Mouse (Mus musculus): Measurements from ENCODE around the gene Mocs1.

Mocs1 gene

DNA sequence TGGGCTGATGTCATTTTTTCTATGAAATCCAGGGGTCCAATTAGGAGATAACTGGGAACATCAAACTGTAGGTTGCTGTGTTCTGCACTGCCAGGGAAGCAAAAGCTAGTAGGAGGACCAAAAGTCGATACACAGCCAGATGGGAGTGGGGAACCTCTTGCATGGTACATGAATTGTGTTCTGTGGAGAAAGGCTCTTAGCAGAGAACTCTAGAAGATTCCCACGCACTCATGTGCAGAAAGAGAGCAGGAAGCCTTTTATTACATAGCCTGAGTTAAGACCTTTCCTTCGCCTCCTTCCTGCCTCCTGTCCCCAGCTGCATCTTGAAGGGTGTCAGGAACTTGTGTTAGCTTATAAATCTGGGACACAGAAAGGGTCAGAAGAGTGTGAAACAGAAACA lies 53.7 kb downstream of the Mocs1 start:
- no peak for DNase-seq (ENCODE audit: low spot score)

- no peak for DNase-seq (ENCODE audit: low spot score)
Measured at GRCm38 (mm10) chr17:49484435-49484834, 56.3 kb downstream of the Mocs1 start.

GRCm38 (mm10) chr17:49489098-49489497 lies 60.9 kb downstream of the Mocs1 start:
- DNase-seq (ENCODE audit: low spot score) = no peak

- no peak for DNase-seq (ENCODE audit: low spot score)
Measured at GRCm38 (mm10) chr17:49493276-49493675, 65.1 kb downstream of the Mocs1 start.

DNA sequence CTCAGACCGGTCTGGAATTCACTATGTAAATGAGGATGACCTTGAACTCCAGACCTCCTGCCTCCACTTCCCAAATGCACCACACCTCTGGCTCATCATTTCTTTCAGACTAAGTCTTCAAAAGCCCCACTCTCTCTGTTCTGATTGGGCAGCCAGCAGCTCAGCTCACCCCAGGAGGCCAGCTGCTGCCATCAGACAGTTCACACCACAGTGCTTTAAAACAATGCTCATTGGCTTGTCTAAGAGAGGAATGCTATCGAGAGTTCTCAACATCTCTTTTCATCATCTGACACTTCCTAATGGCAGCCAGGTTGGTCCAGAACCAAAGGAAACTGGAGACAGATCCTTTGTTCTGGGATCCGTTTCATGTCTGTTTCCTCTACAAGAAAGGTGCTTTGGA lies 70.0 kb downstream of the Mocs1 start:
- DNase-seq (ENCODE audit: low spot score) = no peak

GRCm38 (mm10) chr17:49499635-49500034 lies 71.5 kb downstream of the Mocs1 start:
- DNase-seq (ENCODE audit: low spot score) = no peak

- no peak for DNase-seq (ENCODE audit: low spot score)
Measured at GRCm38 (mm10) chr17:49500234-49500633, 72.1 kb downstream of the Mocs1 start.

GRCm38 (mm10) chr17:49503246-49503900 lies 75.2 kb downstream of the Mocs1 start:
- no peak for DNase-seq (ENCODE audit: low spot score)

Measured in embryo, embryonic 10 days (tissue).